Mouse (Mus musculus): ENCODE measurements around the gene Pcyt1a.

Gene Pcyt1a

GRCm38 (mm10) chr16:32430474-32431046 lies at the start of gene Pcyt1a:
TSS of gene Pcyt1a (plus strand) at chr16:32430921.
- no peak for DNase-seq (ENCODE audit: extremely low spot score, low read depth, low spot score)

DNA sequence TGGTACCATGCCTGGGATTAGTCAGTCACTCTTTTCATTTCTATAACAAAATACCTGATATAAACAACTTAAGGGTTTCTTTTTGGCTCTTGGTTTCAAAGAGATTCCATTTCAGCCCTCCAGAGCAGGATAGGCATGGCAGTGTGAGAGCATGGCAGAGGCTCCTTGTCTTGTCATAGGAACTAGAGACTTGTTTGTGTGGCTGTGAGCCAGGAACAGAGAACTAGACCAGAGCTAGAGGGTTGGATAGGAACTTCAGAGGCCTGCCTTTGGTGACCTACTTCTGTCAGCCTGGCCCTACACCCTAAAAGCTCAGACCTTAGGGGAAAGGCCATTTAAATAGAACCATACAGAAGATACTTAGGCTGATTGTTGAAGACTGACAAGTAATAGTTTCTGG lies 47.8 kb upstream of the Pcyt1a start:
- no peak for DNase-seq (ENCODE audit: extremely low spot score, low read depth, low spot score)

DNA sequence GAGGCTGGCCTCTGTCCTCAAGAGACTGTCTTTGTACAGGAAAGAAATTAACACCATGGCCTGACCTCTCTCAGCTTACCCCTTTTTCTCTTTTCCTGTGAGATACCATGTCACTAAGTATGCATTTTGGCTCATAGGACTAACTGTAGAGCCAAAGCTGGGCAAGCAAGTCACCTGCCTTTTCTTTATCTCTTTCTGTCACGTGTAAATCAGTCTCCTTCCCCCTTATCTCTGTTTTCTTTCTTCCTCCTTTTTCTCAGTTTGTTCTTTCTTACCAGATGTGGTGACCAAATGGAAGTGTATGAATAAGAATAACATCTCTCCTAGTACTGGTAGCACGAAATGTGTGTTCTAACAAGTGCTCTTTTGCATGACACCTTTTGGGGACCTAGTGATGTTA lies 45.8 kb upstream of the Pcyt1a start:
- no peak for DNase-seq (ENCODE audit: extremely low spot score, low read depth, low spot score)

DNA sequence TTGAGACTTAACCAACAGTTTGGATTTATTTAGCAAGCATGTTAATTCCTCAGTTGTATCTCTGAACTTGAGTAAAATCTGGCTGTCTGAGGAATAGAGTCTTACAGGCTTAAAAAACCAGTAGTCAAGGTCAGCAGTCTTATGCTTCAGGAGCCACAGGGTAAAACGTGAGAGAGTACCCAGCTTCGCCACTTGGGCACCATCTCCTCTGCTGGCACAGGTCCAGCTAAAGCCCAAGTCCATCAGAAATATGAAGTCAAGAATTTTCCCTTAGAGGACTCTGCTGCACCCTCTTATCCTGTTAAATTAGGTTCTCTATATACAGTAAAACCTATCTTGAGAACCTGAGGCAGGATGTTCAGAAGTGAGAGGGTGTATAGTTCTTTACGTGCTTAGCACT lies 43.9 kb upstream of the Pcyt1a start:
- no peak for DNase-seq (ENCODE audit: extremely low spot score, low read depth, low spot score)

- DNase-seq (ENCODE audit: extremely low spot score, low read depth, low spot score), result no peak
Observed at GRCm38 (mm10) chr16:32389049-32389448, 41.7 kb upstream of the Pcyt1a start.

GRCm38 (mm10) chr16:32389841-32390240 lies 40.9 kb upstream of the Pcyt1a start:
- no peak for DNase-seq (ENCODE audit: extremely low spot score, low read depth, low spot score)

DNA sequence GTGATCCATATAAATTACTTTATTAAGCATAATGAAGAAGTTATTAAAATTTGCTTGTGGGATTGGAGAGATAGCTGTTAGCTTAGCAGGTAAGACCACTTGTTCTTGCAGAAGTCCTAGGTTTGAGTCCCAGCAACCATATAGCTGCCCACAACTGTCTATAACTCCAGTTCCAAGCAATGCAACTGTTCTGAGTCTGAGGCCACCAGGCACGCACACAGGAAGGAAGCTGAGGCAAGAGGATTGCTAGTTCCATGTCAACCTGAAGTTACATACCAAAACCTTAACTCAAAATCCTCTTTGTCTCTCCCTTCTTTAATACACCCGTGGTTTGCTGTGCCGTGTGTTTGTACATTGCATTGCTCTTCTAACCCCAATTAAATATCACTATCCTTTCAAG lies 39.8 kb upstream of the Pcyt1a start:
- DNase-seq (ENCODE audit: extremely low spot score, low read depth, low spot score), result no peak

GRCm38 (mm10) chr16:32395679-32396540 lies 34.8 kb upstream of the Pcyt1a start:
- DNase-seq (ENCODE audit: extremely low spot score, low read depth, low spot score), result no peak

- DNase-seq (ENCODE audit: extremely low spot score, low read depth, low spot score), result no peak
Observed at GRCm38 (mm10) chr16:32396541-32396835, 34.2 kb upstream of the Pcyt1a start.

GRCm38 (mm10) chr16:32398206-32398605 lies 32.5 kb upstream of the Pcyt1a start:
- no peak for DNase-seq (ENCODE audit: extremely low spot score, low read depth, low spot score)

- DNase-seq (ENCODE audit: extremely low spot score, low read depth, low spot score), result no peak
Observed at GRCm38 (mm10) chr16:32400267-32400666, 30.5 kb upstream of the Pcyt1a start, which contains the start of gene Tm4sf19. TSS of gene Tm4sf19 (plus strand) at chr16:32400506.

- DNase-seq (ENCODE audit: extremely low spot score, low read depth, low spot score), result no peak
Observed at GRCm38 (mm10) chr16:32401335-32401965, 29.3 kb upstream of the Pcyt1a start.

- DNase-seq (ENCODE audit: extremely low spot score, low read depth, low spot score), result no peak
Observed at GRCm38 (mm10) chr16:32402818-32403217, 27.9 kb upstream of the Pcyt1a start.

- DNase-seq (ENCODE audit: extremely low spot score, low read depth, low spot score), result no peak
Observed at GRCm38 (mm10) chr16:32405716-32406115, 25.0 kb upstream of the Pcyt1a start.

GRCm38 (mm10) chr16:32406671-32407070 lies 24.1 kb upstream of the Pcyt1a start:
- DNase-seq (ENCODE audit: extremely low spot score, low read depth, low spot score), result no peak

GRCm38 (mm10) chr16:32407730-32408129 lies 23.0 kb upstream of the Pcyt1a start:
- DNase-seq (ENCODE audit: extremely low spot score, low read depth, low spot score), result no peak

DNA sequence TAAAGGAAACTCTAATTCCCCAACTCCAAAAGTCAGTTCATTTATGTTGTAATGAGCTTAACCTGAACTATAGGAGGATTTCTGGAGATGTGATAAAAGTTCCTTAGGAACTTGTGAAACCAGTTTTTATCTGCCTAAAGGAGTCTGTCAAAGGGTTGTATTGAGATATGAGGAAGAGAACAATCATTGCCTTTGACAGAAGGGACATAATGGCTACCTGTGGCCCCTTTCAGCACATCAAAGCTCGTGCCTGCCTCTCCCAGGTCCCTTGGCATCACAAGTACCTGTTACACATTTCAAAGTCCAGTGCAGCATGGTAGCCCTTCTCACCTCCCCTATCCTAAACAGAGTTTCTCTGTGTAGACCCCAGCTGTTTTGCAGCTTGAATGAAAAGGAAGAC lies 13.3 kb upstream of the Pcyt1a start:
- DNase-seq (ENCODE audit: extremely low spot score, low read depth, low spot score), result no peak

DNA sequence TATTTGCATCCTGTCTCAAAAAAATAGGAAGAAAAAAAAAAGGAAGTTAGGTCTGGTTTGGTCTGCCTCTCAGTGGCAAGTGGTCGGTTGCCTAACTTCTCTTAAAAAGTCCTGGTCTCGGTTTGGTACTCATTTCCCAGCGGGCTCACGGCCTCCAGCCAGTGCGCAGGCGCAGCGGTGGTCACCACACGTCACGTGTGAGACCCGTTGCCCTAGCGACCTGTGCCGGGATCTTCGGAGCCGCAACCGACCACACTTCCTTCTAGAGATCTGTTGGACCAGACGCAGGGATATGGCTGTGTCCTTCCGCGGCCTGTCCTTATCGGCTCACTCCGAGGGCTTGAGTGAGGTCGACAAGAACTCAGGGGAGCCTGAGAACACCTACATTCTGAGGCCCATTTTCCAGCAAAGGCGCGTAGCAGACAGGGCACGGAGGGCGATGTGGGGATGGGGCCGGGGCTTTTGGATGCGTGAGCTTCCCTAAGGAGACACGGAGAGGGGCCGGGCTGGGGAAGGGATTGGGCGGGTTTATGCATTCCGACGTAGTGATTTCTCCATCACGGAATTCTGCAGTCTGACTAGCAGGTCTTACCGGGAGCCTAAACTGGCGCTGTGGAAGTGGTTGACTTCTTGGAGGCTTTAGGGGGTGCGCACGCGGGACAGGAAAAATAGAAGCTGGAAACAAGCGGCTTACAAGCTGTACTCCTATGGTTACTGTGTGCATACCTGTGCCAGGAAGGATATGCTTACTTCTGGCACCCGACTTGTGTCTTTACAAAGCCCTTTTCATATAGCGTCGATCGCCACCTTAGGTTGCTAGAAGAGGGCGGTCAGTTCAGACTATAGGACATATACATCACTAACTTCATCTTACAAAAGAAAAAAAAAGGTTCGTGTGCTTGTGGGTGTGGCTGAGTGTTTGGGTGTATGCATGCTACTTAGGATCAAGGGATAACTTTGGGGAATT lies 10.9 kb upstream of the Pcyt1a start, which contains the start of gene Tctex1d2:
Gene Tctex1d2, plus strand, starts transcription at position 186 of the 967 bp plus-strand sequence.
- DNase-seq (ENCODE audit: extremely low spot score, low read depth, low spot score), result peak; percentile 81

- DNase-seq (ENCODE audit: extremely low spot score, low read depth, low spot score), result no peak
Observed at GRCm38 (mm10) chr16:32427506-32427905, 3.2 kb upstream of the Pcyt1a start.

DNA sequence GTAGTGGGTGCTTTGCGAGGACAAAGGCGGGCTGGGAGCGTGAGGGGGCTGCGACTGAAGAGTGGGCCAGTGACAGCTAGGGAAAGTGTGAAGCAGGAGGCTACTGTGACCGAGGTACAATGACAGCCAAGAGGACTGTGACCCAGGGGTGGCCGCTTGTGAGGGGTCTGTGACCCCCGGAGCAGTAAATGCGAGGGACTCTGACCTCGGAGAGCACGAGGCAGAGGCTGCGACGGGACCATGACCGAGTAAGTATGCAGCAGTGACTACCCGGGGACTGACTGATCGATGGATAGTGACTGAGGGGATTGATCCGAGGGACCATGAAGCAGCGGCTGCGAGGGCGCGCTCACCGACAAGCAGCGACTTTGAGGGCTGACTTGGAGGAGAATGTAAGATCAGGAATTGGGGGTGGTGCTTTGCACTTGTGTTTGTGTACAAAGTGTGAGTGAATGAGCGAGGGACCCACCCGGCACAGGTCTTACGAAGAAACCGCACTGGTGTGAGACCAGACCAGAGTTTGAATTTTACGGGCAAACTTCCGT lies 398 bp downstream of the Pcyt1a start:
- DNase-seq (ENCODE audit: extremely low spot score, low read depth, low spot score), result no peak

GRCm38 (mm10) chr16:32431926-32432325 lies 1.2 kb downstream of the Pcyt1a start:
- no peak for DNase-seq (ENCODE audit: extremely low spot score, low read depth, low spot score)
